Mouse (Mus musculus): ENCODE measurements at regions not wholly inside any gene's neighbourhood (a gene's known extent, or its start where the extent isn't known, plus 50 kb on each side); places are given as distances from the start of the nearest gene placed in this dataset.

DNA sequence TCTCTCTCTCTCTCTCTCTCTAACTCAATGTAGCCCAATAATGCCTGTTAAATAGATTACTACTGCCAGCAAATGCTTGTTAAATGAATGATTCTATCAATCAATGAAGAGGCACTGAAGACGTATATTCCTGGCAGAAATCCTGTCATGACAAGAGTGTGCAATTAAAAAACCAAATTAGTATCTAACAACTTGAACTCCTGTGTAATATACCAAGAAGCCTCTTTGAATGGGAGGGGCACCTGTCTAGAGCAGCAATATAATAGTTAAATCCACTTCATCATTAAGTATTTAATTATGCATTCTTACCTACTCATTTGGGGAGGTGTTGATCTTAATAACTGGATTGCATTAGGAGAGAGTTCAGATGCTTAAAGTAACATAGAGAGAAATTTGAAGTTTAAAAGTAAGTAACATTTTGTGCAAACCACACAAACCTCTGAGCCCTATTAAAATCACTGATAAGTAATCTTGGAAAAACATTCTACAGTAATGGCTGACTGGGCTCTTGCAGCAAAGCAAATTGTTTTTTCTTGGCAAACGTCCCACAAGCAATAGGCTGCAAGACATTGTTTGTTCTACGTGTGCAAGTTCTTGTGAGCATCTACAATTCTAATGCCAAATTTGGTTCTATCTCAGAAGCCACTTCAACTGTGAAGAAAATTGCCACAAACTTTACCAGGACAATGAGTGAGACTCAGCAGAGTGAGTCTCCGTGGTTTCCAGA, 719.7 kb upstream of the Cited2 start:
- no peaks in the 10 kb centered on the region for H3K36me3 ChIP-seq (replicated peaks; ENCODE audit: low read length)
- no peak for TF ChIP-seq FLI1 (IDR thresholded peaks at IDR 0.05; ENCODE audit: low read length)
- TF ChIP-seq GATA1 (IDR thresholded peaks at IDR 0.05; ENCODE audit: borderline replicate concordance, low read length): no peak

DNA sequence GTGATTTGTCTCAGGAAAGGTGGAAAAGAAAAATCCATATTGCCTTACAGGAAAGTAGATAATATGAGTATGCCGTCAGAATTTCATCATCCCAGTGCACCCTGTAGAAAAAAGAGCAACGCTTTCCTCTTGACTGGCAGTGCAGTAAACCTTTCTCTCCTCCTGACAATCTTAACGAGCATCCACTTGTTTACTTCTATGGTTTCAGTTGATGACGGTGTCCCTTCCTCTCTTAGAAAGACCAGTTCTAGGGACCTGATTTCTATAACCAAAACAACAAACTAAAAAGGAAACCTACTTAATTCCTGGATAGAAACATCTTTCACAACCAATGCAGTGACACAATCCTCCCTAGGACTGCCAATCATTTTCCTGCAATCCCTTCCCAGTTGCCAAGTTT, 714.3 kb upstream of the Cited2 start:
- Histone ChIP-seq H3K27me3 (replicated peaks) (no peaks in the 10 kb centered on the region), H3K4me3 (replicated peaks) (no peak overlapping the region), H3K4me1 (peaks cover 6% of the 10 kb centered on the region; the same call in 1 of the 2 replicates), H3K36me3 (replicated peaks; ENCODE audit: low read length) (no peaks in the 10 kb centered on the region), H3K9me3 (no peaks in the 10 kb centered on the region)
- no peak for TF ChIP-seq FLI1 (IDR thresholded peaks at IDR 0.05; ENCODE audit: low read length)
- TF ChIP-seq GATA1 (IDR thresholded peaks at IDR 0.05; ENCODE audit: borderline replicate concordance, low read length): no peak

More for the DNA sequence above, 719.7 kb upstream of the Cited2 start:
- peaks cover 5% of the 10 kb centered on the region; the same call in 1 of the 2 replicates for H3K4me1 ChIP-seq
- H3K9me3 ChIP-seq: no peaks in the 10 kb centered on the region
- H3K4me3 ChIP-seq (replicated peaks): no peak overlapping the region
- H3K27me3 ChIP-seq (replicated peaks): no peaks in the 10 kb centered on the region

DNA sequence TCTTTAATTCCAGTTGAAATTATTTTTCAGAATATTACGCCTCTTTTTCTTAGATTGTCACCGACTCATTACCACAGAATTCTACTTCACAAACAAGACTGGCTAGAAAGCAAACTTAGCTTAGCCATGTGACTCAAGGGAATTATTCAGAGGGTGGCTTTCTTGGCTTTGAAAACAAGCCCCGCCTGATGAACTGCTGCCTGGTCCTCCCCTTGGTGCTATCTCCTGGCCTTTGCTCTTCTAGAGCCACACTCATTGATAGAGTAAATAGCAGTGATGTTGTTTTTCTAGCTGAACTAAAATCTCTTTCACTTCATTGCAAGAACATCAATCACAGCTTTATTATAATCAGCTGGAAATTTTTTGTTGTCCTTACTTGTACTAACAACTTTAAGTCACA, 713.0 kb upstream of the Cited2 start:
- TF ChIP-seq FLI1 (IDR thresholded peaks at IDR 0.05; ENCODE audit: low read length): no peak
- no peak for TF ChIP-seq GATA1 (IDR thresholded peaks at IDR 0.05; ENCODE audit: borderline replicate concordance, low read length)
- H3K27me3 ChIP-seq (replicated peaks): no peaks in the 10 kb centered on the region
- no peaks in the 10 kb centered on the region for H3K9me3 ChIP-seq
- no peak overlapping the region for H3K4me3 ChIP-seq (replicated peaks)
- peaks cover 3% of the 10 kb centered on the region; the same call in 1 of the 2 replicates for H3K4me1 ChIP-seq
- H3K36me3 ChIP-seq (replicated peaks; ENCODE audit: low read length): no peaks in the 10 kb centered on the region

DNA sequence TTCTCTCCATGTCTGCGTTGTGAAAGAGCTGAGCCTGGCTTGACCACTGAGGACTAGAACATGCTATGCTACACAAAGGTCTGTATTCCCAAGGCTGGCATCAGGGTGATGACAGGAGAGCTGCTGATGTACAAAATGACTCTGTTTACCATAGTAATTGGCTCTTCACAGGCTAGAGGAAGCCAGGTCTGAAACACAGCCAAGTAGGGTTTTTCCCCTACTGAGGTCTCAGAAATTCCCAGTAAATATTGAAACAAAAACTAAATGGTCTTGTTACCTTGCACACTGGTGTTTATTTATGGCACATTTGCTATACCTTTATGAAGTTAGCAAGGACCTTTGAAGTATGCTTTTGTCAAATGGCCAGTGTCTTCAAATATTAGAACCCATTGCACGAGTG, 711.1 kb upstream of the Cited2 start:
- Histone ChIP-seq H3K9me3 (no peaks in the 10 kb centered on the region), H3K36me3 (replicated peaks; ENCODE audit: low read length) (no peaks in the 10 kb centered on the region), H3K27me3 (replicated peaks) (no peaks in the 10 kb centered on the region), H3K4me1 (peaks cover 7% of the 10 kb centered on the region; the same call in 1 of the 2 replicates), H3K4me3 (replicated peaks) (no peak overlapping the region)
- TF ChIP-seq GATA1 (IDR thresholded peaks at IDR 0.05; ENCODE audit: borderline replicate concordance, low read length) (no peak), FLI1 (IDR thresholded peaks at IDR 0.05; ENCODE audit: low read length) (no peak)

DNA sequence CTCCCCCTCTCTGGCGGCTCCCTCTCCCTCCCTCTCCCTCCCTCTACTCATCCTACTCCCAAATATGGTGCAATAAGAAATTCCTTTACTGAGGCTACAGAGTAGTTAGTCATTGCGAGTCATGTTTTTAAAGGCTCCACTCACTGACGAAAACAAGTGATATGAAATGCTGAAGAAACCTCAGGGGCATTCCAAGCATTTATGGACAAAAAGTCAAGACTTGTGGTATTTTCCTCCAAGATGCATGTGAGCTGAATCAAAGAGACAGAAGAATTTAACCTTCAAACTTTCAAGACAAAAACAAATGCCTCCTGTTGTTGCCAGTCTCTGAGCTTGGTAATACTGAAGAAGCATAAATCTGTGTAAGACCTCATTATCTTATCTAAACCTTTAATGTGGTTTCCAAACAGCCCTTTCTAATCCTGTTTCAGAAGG, 710.5 kb upstream of the Cited2 start:
- no peak for TF ChIP-seq GATA1 (IDR thresholded peaks at IDR 0.05; ENCODE audit: borderline replicate concordance, low read length)
- TF ChIP-seq FLI1 (IDR thresholded peaks at IDR 0.05; ENCODE audit: low read length): no peak
- no peaks in the 10 kb centered on the region for H3K9me3 ChIP-seq
- no peaks in the 10 kb centered on the region for H3K36me3 ChIP-seq (replicated peaks; ENCODE audit: low read length)
- peaks cover 10% of the 10 kb centered on the region; the same call in 1 of the 2 replicates for H3K4me1 ChIP-seq
- no peak overlapping the region for H3K4me3 ChIP-seq (replicated peaks)
- no peaks in the 10 kb centered on the region for H3K27me3 ChIP-seq (replicated peaks)

DNA sequence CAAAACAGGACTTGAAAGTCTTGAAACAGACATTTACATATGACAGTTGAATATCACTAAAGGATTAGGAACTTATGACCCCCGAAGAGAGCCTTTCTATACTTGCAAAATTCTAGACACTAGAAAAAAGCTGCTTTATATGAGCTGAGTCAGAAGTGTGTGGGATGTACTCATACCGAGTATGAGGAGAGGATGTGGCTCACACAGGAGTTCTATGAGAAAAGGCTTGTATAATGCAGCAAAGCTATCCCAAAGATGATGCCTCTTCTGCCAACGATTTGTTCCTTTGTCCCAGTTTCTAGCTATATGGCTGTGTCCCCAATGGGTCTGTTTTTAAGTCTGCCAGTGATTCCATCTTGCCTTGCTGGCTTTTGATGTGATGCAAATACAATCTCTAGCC, 708.2 kb upstream of the Cited2 start:
- Histone ChIP-seq H3K27me3 (replicated peaks) (no peaks in the 10 kb centered on the region), H3K4me1 (peaks cover 10% of the 10 kb centered on the region; the same call in 1 of the 2 replicates), H3K4me3 (replicated peaks) (no peak overlapping the region), H3K9me3 (no peaks in the 10 kb centered on the region), H3K36me3 (replicated peaks; ENCODE audit: low read length) (no peaks in the 10 kb centered on the region)
- no peak for TF ChIP-seq GATA1 (IDR thresholded peaks at IDR 0.05; ENCODE audit: borderline replicate concordance, low read length)
- no peak for TF ChIP-seq FLI1 (IDR thresholded peaks at IDR 0.05; ENCODE audit: low read length)

DNA sequence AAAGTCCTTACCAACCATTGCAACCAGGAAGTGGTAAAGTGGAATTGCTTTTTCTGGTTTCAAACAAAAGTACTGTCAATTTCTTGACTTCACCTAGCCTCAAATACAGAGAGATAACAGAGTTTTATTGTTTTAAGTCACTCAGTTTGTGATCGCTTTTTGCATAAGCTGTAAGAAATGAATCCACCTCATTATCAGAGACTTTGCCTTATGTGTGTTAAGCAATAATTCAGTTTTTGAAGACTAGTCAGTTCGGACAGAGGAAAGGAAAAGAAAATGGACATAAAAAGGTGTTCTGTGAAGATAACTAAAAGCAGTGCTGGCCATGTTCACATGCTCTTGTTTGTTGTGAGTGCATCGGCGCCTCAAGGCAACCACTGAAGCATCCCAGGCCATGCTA, 706.2 kb upstream of the Cited2 start:
- Histone ChIP-seq H3K27me3 (replicated peaks) (no peaks in the 10 kb centered on the region), H3K36me3 (replicated peaks; ENCODE audit: low read length) (no peaks in the 10 kb centered on the region), H3K4me3 (replicated peaks) (no peak overlapping the region), H3K9me3 (no peaks in the 10 kb centered on the region), H3K4me1 (peaks cover 8% of the 10 kb centered on the region; the same call in 1 of the 2 replicates)
- TF ChIP-seq GATA1 (IDR thresholded peaks at IDR 0.05; ENCODE audit: borderline replicate concordance, low read length) (no peak), FLI1 (IDR thresholded peaks at IDR 0.05; ENCODE audit: low read length) (no peak)

DNA sequence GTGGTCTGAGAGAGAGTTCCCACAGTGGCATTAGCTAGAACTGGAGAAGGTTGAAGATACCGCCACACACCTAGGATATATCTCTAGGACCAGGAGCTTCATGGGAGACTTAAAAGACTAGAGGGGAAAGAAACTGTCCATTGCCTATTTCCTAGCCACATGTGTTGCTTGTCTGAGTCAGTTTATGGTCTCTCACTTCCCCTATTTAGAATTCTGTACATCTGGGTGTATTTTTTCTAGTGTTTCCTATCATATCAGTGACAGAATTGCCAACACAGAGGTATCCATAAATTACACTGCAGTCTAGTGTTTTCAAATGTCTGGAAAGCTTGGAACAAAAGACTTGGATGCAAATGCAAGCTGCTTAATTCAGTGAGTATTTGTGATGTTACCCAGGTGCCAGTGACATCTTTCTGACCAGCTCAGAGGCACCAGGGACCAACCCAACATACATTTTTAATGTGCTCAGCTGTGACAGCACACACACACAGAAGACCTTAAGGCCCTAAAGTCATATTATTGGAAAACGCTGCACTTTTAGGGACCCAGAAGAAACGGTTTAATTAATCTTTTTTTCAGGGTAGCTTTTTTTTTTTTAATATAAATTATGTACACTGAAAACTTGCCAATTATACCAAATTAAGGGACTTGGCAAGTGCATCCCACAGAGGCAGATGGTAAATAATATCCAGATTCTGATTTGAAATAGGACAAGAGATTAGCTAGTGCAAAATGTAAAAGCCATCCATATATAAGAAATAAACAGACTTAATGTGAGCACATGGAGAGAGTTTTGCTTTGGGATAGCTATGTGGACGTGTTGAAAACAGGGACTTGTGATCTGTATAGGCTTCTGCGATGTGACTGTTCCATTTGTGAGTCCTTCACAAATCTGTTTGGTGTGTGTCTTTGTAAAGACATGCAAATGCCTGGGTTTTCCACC, 700.5 kb upstream of the Cited2 start:
- Histone ChIP-seq H3K4me1 (peaks cover 6% of the 10 kb centered on the region; the same call in 1 of the 2 replicates), H3K4me3 (replicated peaks) (no peak overlapping the region), H3K27me3 (replicated peaks) (no peaks in the 10 kb centered on the region), H3K9me3 (no peaks in the 10 kb centered on the region), H3K36me3 (replicated peaks; ENCODE audit: low read length) (no peaks in the 10 kb centered on the region)
- no peak for TF ChIP-seq FLI1 (IDR thresholded peaks at IDR 0.05; ENCODE audit: low read length)
- no peak for TF ChIP-seq GATA1 (IDR thresholded peaks at IDR 0.05; ENCODE audit: borderline replicate concordance, low read length)

DNA sequence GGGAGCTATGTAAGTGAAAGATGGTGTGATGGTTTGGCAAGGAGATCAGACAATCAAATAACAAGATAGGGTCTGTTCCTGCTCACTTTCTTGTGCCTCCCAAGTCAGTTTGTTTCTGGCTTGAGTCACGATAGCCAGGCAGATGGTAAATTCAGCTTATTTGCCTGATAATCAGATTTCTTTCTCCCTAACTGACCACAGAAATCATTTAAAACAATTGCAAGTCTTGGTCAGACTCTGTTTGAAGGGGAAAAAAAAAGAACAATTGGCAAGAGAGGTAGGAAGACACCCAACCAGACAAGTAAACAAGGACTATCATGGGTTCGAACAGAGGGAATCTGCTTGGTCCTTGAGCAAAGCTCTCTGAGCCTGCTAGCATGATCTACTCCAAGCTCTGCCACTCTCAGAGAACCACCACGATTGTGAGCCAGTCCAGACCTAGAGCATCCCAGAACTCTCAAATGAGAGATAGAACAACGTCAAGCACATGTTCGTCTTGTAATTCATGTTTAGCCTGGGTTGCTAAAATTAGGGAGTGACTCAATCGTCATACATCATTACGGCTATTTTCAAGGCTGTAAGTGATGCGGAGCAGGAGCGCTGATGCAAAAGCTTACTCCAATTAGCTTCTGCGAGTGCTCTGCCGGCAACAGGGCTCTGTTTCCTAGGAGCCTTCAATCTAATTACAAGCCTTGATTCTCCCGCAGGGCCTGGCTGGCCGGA, 699.3 kb upstream of the Cited2 start:
- TF ChIP-seq FLI1 (IDR thresholded peaks at IDR 0.05; ENCODE audit: low read length): no peak
- TF ChIP-seq GATA1 (IDR thresholded peaks at IDR 0.05; ENCODE audit: borderline replicate concordance, low read length): no peak
- H3K4me3 ChIP-seq (replicated peaks): no peak overlapping the region

More for the DNA sequence above, 699.3 kb upstream of the Cited2 start:
- no peaks in the 10 kb centered on the region for H3K9me3 ChIP-seq
- H3K36me3 ChIP-seq (replicated peaks; ENCODE audit: low read length): no peaks in the 10 kb centered on the region
- peaks cover 6% of the 10 kb centered on the region; the same call in 1 of the 2 replicates for H3K4me1 ChIP-seq
- H3K27me3 ChIP-seq (replicated peaks): no peaks in the 10 kb centered on the region

All from megakaryocyte, embryonic 14.5 days (primary cell).